Mouse (Mus musculus): ENCODE results near the gene Cops9. TPM values are rescaled to one million over a fixed set of nuclear protein-coding genes. Genes with fewer than 3 reads are reported as not detected.

Cops9 gene
- total RNA-seq, 2 experiments from 2014 or later: 348 to 366 TPM

- DNase-seq (ENCODE audit: low spot score in 2 of 2): peak; percentile 77
These were observed 6.0 kb upstream of the Cops9 start for GRCm38 (mm10) chr1:92647752-92648151.

GRCm38 (mm10) chr1:92647026-92647425 lies 5.2 kb upstream of the Cops9 start:
- DNase-seq (ENCODE audit: low spot score in 2 of 2): peak in 1 of 2 experiments; percentile 7

GRCm38 (mm10) chr1:92646601-92647000 lies 4.8 kb upstream of the Cops9 start:
- no peak for DNase-seq (ENCODE audit: low spot score in 2 of 2)

- DNase-seq (ENCODE audit: low spot score in 2 of 2): no peak
These were observed 4.3 kb upstream of the Cops9 start for GRCm38 (mm10) chr1:92646111-92646510.

GRCm38 (mm10) chr1:92644916-92645315 lies 3.1 kb upstream of the Cops9 start:
- peak in 1 of 2 experiments; percentile 12 for DNase-seq (ENCODE audit: low spot score in 2 of 2)

- peak in 1 of 2 experiments; percentile 16 for DNase-seq (ENCODE audit: low spot score in 2 of 2)
These were observed 1.9 kb upstream of the Cops9 start for GRCm38 (mm10) chr1:92643691-92644090.

GRCm38 (mm10) chr1:92640393-92640792 lies 1.4 kb downstream of the Cops9 start:
- peak in 1 of 2 experiments; percentile 12 for DNase-seq (ENCODE audit: low spot score in 2 of 2)

- DNase-seq (ENCODE audit: low spot score in 2 of 2): no peak
These were observed 3.0 kb downstream of the Cops9 start for GRCm38 (mm10) chr1:92638736-92639135.

GRCm38 (mm10) chr1:92638181-92638580 lies 3.6 kb downstream of the Cops9 start:
- peak in 1 of 2 experiments; percentile 15 for DNase-seq (ENCODE audit: low spot score in 2 of 2)

- peak in 1 of 2 experiments; percentile 13 for DNase-seq (ENCODE audit: low spot score in 2 of 2)
These were observed 4.1 kb downstream of the Cops9 start for GRCm38 (mm10) chr1:92637501-92638172.

- peak in 1 of 2 experiments; percentile 13 for DNase-seq (ENCODE audit: low spot score in 2 of 2)
These were observed 5.1 kb downstream of the Cops9 start for GRCm38 (mm10) chr1:92636676-92637075.

GRCm38 (mm10) chr1:92636015-92636414 lies 5.8 kb downstream of the Cops9 start:
- peak in 1 of 2 experiments; percentile 15 for DNase-seq (ENCODE audit: low spot score in 2 of 2)

- peak in 1 of 2 experiments; percentile 12 for DNase-seq (ENCODE audit: low spot score in 2 of 2)
These were observed 6.7 kb downstream of the Cops9 start for GRCm38 (mm10) chr1:92634976-92635599.

GRCm38 (mm10) chr1:92634569-92634968 lies 7.2 kb downstream of the Cops9 start:
- peak in 1 of 2 experiments; percentile 7 for DNase-seq (ENCODE audit: low spot score in 2 of 2)

GRCm38 (mm10) chr1:92633726-92634125 lies 8.1 kb downstream of the Cops9 start:
- DNase-seq (ENCODE audit: low spot score in 2 of 2): peak in 1 of 2 experiments; percentile 18

GRCm38 (mm10) chr1:92632948-92633347 lies 8.8 kb downstream of the Cops9 start:
- peak in 1 of 2 experiments; percentile 8 for DNase-seq (ENCODE audit: low spot score in 2 of 2)

- peak in 1 of 2 experiments; percentile 7 for DNase-seq (ENCODE audit: low spot score in 2 of 2)
These were observed 9.6 kb downstream of the Cops9 start for GRCm38 (mm10) chr1:92632196-92632595.

- peak in 1 of 2 experiments; percentile 5 for DNase-seq (ENCODE audit: low spot score in 2 of 2)
These were observed 13.6 kb downstream of the Cops9 start for GRCm38 (mm10) chr1:92628227-92628626.

- DNase-seq (ENCODE audit: low spot score in 2 of 2): peak; percentile 46 to 69
These were observed 23.4 kb downstream of the Cops9 start for GRCm38 (mm10) chr1:92618360-92618759.

GRCm38 (mm10) chr1:92617488-92617887 lies 24.3 kb downstream of the Cops9 start, which contains the start of gene Olfr12:
Gene Olfr12, plus strand, starts transcription at chr1:92617788.
- DNase-seq (ENCODE audit: low spot score in 2 of 2): no peak

- no peak for DNase-seq (ENCODE audit: low spot score in 2 of 2)
These were observed 25.7 kb downstream of the Cops9 start for GRCm38 (mm10) chr1:92616046-92616445.

- DNase-seq (ENCODE audit: low spot score in 2 of 2): no peak
These were observed 27.3 kb downstream of the Cops9 start for GRCm38 (mm10) chr1:92614516-92614915.

Measured in adrenal gland, adult 18-20 months (tissue).